In the genomic region with DNA sequence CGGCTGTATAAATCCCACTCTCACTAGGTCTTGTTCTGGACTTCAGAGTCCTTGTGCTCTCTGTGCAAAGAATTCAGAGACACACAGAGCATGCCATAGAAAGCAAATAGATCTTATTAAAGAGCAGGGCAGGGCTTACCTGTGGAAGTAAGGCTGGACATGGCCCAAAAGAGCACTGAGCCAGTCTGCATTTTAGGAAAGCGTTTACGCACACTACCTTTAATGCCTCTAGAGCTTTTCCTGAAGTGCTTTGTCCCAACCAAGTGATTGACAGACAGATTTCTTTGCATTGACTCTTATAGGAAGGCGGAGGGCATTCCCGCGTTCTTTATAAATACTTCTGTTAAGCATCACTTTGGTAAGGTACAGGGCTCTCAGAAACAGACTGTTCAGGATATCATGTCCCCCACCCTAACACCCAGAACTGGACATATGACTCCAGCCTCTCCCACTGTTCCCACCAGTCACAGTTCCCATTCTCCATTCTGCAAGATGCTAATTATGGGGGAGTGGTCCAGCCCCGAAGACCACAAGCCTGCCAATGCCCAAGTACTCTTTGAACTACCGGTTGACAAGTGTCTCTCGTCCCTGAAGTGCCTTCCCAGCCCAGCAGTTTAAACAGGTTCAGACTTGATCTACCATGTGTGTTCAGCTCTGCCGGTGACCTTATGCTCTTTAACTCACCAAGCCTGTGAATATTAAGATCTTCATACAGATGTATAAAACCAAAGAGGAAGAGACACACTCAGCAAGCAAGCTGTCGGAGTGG, we compare ENCODE assay signal across 25 mouse cellular contexts.
DNase-seq lines count a peak whose midpoint lies in the region; ATAC-seq lines count a peak whose summit lies in the region.
"Had no signal": no experiment of that assay in that cellular context is flagged by ENCODE, and none has a peak within 500 bp of the region (broad histone marks: within the 10 kb centered on the region; RNA-seq: fewer than 3 reads in every experiment).

No protein-coding gene starts in this region.

- no peak for DNase-seq in limb, embryonic 10.5 days (ENCODE audit: low spot score)
- DNase-seq in lung, postnatal 14 days = no peak
- peak; percentile 8 for DNase-seq in neural tube, embryonic 10.5 days (ENCODE audit: extremely low spot score, low spot score)
- peak; percentile 23 for DNase-seq in lung, postnatal 36 days
- DNase-seq: adrenal gland, postnatal 10 days; adrenal gland, postnatal 36 days; B cell, adult 2 months; cerebellum, adult 18-20 months; cerebellum, adult 9-10 months; cerebellum, postnatal 14 days; gastrocnemius, postnatal 25 days; heart, adult 18-20 months; heart, postnatal 10 days; heart, postnatal 36 days had no signal

- H3K4me2 ChIP-seq in limb, embryonic 12.5 days = no peak overlapping the region
- peak overlapping the region; percentile 28; the same call in 1 of the 2 replicates for H3K4me2 ChIP-seq in lung, embryonic 16.5 days (ENCODE audit: low read depth, low read length)
- no peak overlapping the region for H3K4me2 ChIP-seq in neural tube, embryonic 15.5 days
- H3K4me2 ChIP-seq: heart, embryonic 15.5 days; hindbrain, embryonic 13.5 days had no signal

- 85% methylated on average over 11 of the region's 11 CpGs for WGBS in limb, embryonic 12.5 days
- 87% methylated on average over 11 of the region's 11 CpGs for WGBS in limb, embryonic 10.5 days
- 56% methylated on average over 11 of the region's 11 CpGs for WGBS in lung, embryonic 16.5 days
- 84% methylated on average over 11 of the region's 11 CpGs for WGBS in neural tube, embryonic 15.5 days

- no peaks in the 10 kb centered on the region for H3K27me3 ChIP-seq in limb, embryonic 12.5 days
- no peaks in the 10 kb centered on the region for H3K27me3 ChIP-seq in limb, embryonic 10.5 days (ENCODE audit: low read depth, poor library complexity, severe bottlenecking)
- no peaks in the 10 kb centered on the region for H3K27me3 ChIP-seq in lung, embryonic 16.5 days (ENCODE audit: control insufficient read depth, insufficient read depth, low read depth, low read length)
- no peaks in the 10 kb centered on the region for H3K27me3 ChIP-seq in neural tube, embryonic 15.5 days (replicated peaks)
- H3K27me3 ChIP-seq: CH12.LX; heart, embryonic 12.5 days; heart, embryonic 15.5 days; Patski had no signal

- no peak overlapping the region for H3K9ac ChIP-seq in limb, embryonic 12.5 days (replicated peaks)
- no peak overlapping the region for H3K9ac ChIP-seq in lung, embryonic 16.5 days (ENCODE audit: low read length)
- no peak overlapping the region for H3K9ac ChIP-seq in neural tube, embryonic 15.5 days (replicated peaks)
- H3K9ac ChIP-seq: heart, embryonic 12.5 days; heart, embryonic 15.5 days; hindbrain, embryonic 13.5 days had no signal

- no peaks in the 10 kb centered on the region for H3K36me3 ChIP-seq in limb, embryonic 12.5 days
- no peaks in the 10 kb centered on the region for H3K36me3 ChIP-seq in limb, embryonic 10.5 days
- H3K36me3 ChIP-seq in lung, embryonic 16.5 days (ENCODE audit: control insufficient read depth, insufficient read depth, low read length) = no peaks in the 10 kb centered on the region
- no peaks in the 10 kb centered on the region for H3K36me3 ChIP-seq in neural tube, embryonic 15.5 days
- H3K36me3 ChIP-seq: G1E; heart, embryonic 12.5 days; heart, embryonic 15.5 days; hindbrain, embryonic 10.5 days; hindbrain, embryonic 13.5 days had no signal

- H3K9me3 ChIP-seq in limb, embryonic 12.5 days = no peaks in the 10 kb centered on the region
- no peaks in the 10 kb centered on the region for H3K9me3 ChIP-seq in limb, embryonic 10.5 days (replicated peaks)
- no peaks in the 10 kb centered on the region for H3K9me3 ChIP-seq in lung, embryonic 16.5 days (ENCODE audit: control insufficient read depth, low read length)
- no peaks in the 10 kb centered on the region for H3K9me3 ChIP-seq in neural tube, embryonic 15.5 days (replicated peaks)
- H3K9me3 ChIP-seq: heart, embryonic 12.5 days; heart, embryonic 15.5 days; hindbrain, embryonic 10.5 days; hindbrain, embryonic 13.5 days had no signal

- H3K4me1 ChIP-seq in limb, embryonic 12.5 days (replicated peaks) = peaks cover 24% of the 10 kb centered on the region
- peaks cover 15% of the 10 kb centered on the region for H3K4me1 ChIP-seq in limb, embryonic 10.5 days
- peaks cover 11% of the 10 kb centered on the region for H3K4me1 ChIP-seq in lung, embryonic 16.5 days (replicated peaks; ENCODE audit: control insufficient read depth, insufficient read depth, low read length)
- H3K4me1 ChIP-seq in neural tube, embryonic 15.5 days = no peaks in the 10 kb centered on the region
- H3K4me1 ChIP-seq: heart, embryonic 12.5 days; heart, embryonic 15.5 days; hindbrain, embryonic 13.5 days had no signal

- no peak overlapping the region for H3K4me3 ChIP-seq in limb, embryonic 12.5 days (replicated peaks)
- no peak overlapping the region for H3K4me3 ChIP-seq in limb, embryonic 10.5 days
- H3K4me3 ChIP-seq in lung, embryonic 16.5 days (ENCODE audit: low read length) = no peak overlapping the region
- H3K4me3 ChIP-seq in neural tube, embryonic 15.5 days (replicated peaks) = no peak overlapping the region
- H3K4me3 ChIP-seq: heart, embryonic 12.5 days; heart, embryonic 15.5 days; hindbrain, embryonic 10.5 days; hindbrain, embryonic 13.5 days had no signal

- H3K27ac ChIP-seq in limb, embryonic 12.5 days = 0 out of 2 replicates have a peak overlapping the region, but pooled peaks have one; percentile 41
- H3K27ac ChIP-seq in limb, embryonic 10.5 days = no peak overlapping the region
- peak overlapping the region; percentile 6 for H3K27ac ChIP-seq in lung, embryonic 16.5 days (ENCODE audit: low read length)
- no peak overlapping the region for H3K27ac ChIP-seq in neural tube, embryonic 15.5 days (replicated peaks)
- H3K27ac ChIP-seq: heart, embryonic 15.5 days; hindbrain, embryonic 10.5 days; hindbrain, embryonic 13.5 days had no signal

- ATAC-seq in limb, embryonic 12.5 days (ENCODE audit: insufficient number of reproducible peaks, insufficient read depth, low FRiP score, low TSS enrichment, low read depth) = no peak
- ATAC-seq in lung, embryonic 16.5 days (ENCODE audit: low read depth) = peak; percentile 85
- no peak for ATAC-seq in neural tube, embryonic 15.5 days (ENCODE audit: low FRiP score)
- ATAC-seq: forebrain, embryonic 14.5 days; Patski had no signal

Comparison
In these comparisons a context has a peak if more than half of its experiments do, and no peak if none do; other contexts are left out.
1. H3K27ac ChIP-seq: peak in limb, embryonic 12.5 days (single experiment) and lung, embryonic 16.5 days (single experiment); none in limb, embryonic 10.5 days (single experiment) and neural tube, embryonic 15.5 days (single experiment).
2. DNase-seq: peak in neural tube, embryonic 10.5 days (single experiment) and lung, postnatal 36 days (single experiment); none in limb, embryonic 10.5 days (single experiment) and lung, postnatal 14 days (single experiment).